Mouse (Mus musculus) limb, embryonic 12.5 days (tissue): ENCODE results near the gene Cabp4. TPM values are rescaled to one million over a fixed set of nuclear protein-coding genes. Genes with fewer than 3 reads are reported as not detected.

Source experiments
- ATAC-seq: fragments of 200-750 bp; cut with Nextera tagmentation; 2 replicates; pipeline ENCODE4 v1.8.0; 2017; ENCODE audit warnings: low read depth, moderate TSS enrichment; ENCODE audit not compliant: insufficient number of reproducible peaks, insufficient read depth, low FRiP score, low TSS enrichment
- H3K27ac ChIP-seq: fragments of 300-500 bp; sonication (generic); 2 replicates; pipeline ENCODE4 v1.5.1; 2016; ENCODE audit warnings: mild to moderate bottlenecking, moderate library complexity
- H3K27me3 ChIP-seq: fragments of 300-500 bp; sonication (generic); 2 replicates; pipeline ENCODE4 v1.6.1; 2016; ENCODE audit warnings: mild to moderate bottlenecking, moderate library complexity
- H3K36me3 ChIP-seq: fragments of 300-500 bp; sonication (generic); 2 replicates; pipeline ENCODE4 v1.6.1; 2016; ENCODE audit warnings: mild to moderate bottlenecking, moderate library complexity
- H3K4me1 ChIP-seq: fragments of 300-500 bp; sonication (generic); replicated peaks from 2 replicates; pipeline ENCODE4 v1.6.1; 2016
- H3K4me2 ChIP-seq: fragments of 300-500 bp; sonication (generic); 2 replicates; pipeline ENCODE4 v1.6.1; 2016; ENCODE audit warnings: mild to moderate bottlenecking, moderate library complexity
- H3K4me3 ChIP-seq: fragments of 300-500 bp; sonication (generic); replicated peaks from 2 replicates; pipeline ENCODE4 v1.5.1; 2016; ENCODE audit warnings: mild to moderate bottlenecking
- H3K9ac ChIP-seq: fragments of 300-500 bp; sonication (generic); replicated peaks from 2 replicates; pipeline ENCODE4 v1.6.1; 2016; ENCODE audit warnings: mild to moderate bottlenecking, moderate library complexity
- H3K9me3 ChIP-seq: fragments of 300-500 bp; sonication (generic); 2 replicates; pipeline ENCODE4 v1.6.1; 2016; ENCODE audit warnings: mild to moderate bottlenecking, moderate library complexity
- WGBS: fragments of 180-500 bp; shearing (Covaris S2); methylation state at CpG from one replicate; pipeline ENCODE4 v1.1.7; 2016; 5-methylcytosine and 5-hydroxymethylcytosine counted together
- polyA plus RNA-seq: library from polyadenylated mRNA; unstranded; fragments of >200 nt; fragmentation: Nextera tagmentation; extraction: Ambion mirVana; gene quantifications from 2 replicates; pipeline ENCODE4 v1.2.1, GENCODE M21; 2016

The Cabp4 gene
- polyA plus RNA-seq, 1 experiment from 2014 or later = 0.14 TPM

- Histone ChIP-seq H3K4me1 (peaks cover 7% of the 10 kb centered on the region), H3K9me3 (no peaks in the 10 kb centered on the region), H3K9ac (peak overlapping the region; percentile 52), H3K4me3 (peak overlapping the region; percentile 69), H3K36me3 (peaks cover 31% of the 10 kb centered on the region), H3K4me2 (peak overlapping the region; percentile 93), H3K27me3 (no peaks in the 10 kb centered on the region), H3K27ac (peak overlapping the region; percentile 74)
- 40% methylated on average over 4 of the region's 4 CpGs for WGBS
- peak; percentile 18; the same call in 1 of the 2 replicates for ATAC-seq
Observed at GRCm38 (mm10) chr19:4163543-4163887, 19.7 kb upstream of the Cabp4 start.

GRCm38 (mm10) chr19:4162646-4163542 lies 19.1 kb upstream of the Cabp4 start, which contains the start of gene Rps6kb2:
Gene Rps6kb2, minus strand, starts transcription at chr19:4163354.
- Histone ChIP-seq H3K9me3 (no peaks in the 10 kb centered on the region), H3K27ac (peak within 1 kb of the TSS; percentile 74), H3K4me3 (peak within 1 kb of the TSS; percentile 69), H3K4me1 (peaks cover 7% of the 10 kb centered on the region), H3K36me3 (peaks cover 38% of the 10 kb centered on the region), H3K27me3 (no peaks in the 10 kb centered on the region), H3K9ac (peak within 1 kb of the TSS; percentile 81), H3K4me2 (peak within 1 kb of the TSS; percentile 93)
- WGBS = 6% methylated on average over 42 of the region's 42 CpGs
- peak; percentile 75 for ATAC-seq

- no peaks in the 10 kb centered on the region for H3K9me3 ChIP-seq
- H3K4me3 ChIP-seq = no peak overlapping the region
- WGBS = 94% methylated on average over 8 of the region's 8 CpGs
- no peak overlapping the region for H3K4me2 ChIP-seq
- no peak overlapping the region for H3K27ac ChIP-seq
- H3K36me3 ChIP-seq = peaks cover 67% of the 10 kb centered on the region
- H3K9ac ChIP-seq = no peak overlapping the region
- H3K4me1 ChIP-seq = peaks cover 7% of the 10 kb centered on the region
- no peak for ATAC-seq
- H3K27me3 ChIP-seq = no peaks in the 10 kb centered on the region
Observed at GRCm38 (mm10) chr19:4159049-4159448, 15.2 kb upstream of the Cabp4 start.

GRCm38 (mm10) chr19:4156771-4157170 lies 12.9 kb upstream of the Cabp4 start:
- Histone ChIP-seq H3K9me3 (no peaks in the 10 kb centered on the region), H3K4me3 (no peak overlapping the region), H3K4me1 (no peaks in the 10 kb centered on the region), H3K27ac (no peak overlapping the region), H3K27me3 (no peaks in the 10 kb centered on the region), H3K9ac (no peak overlapping the region), H3K4me2 (no peak overlapping the region), H3K36me3 (peaks cover 85% of the 10 kb centered on the region)
- WGBS = 91% methylated on average over 12 of the region's 12 CpGs
- ATAC-seq = no peak

GRCm38 (mm10) chr19:4156073-4156579 lies 12.3 kb upstream of the Cabp4 start:
- no peak for ATAC-seq
- H3K27ac ChIP-seq = no peak overlapping the region
- H3K9me3 ChIP-seq = no peaks in the 10 kb centered on the region
- H3K36me3 ChIP-seq = peaks cover 85% of the 10 kb centered on the region
- no peaks in the 10 kb centered on the region for H3K27me3 ChIP-seq
- WGBS = 78% methylated on average over 20 of the region's 20 CpGs
- H3K4me1 ChIP-seq = no peaks in the 10 kb centered on the region
- H3K9ac ChIP-seq = 0 out of 2 replicates have a peak overlapping the region, but pooled peaks have one; percentile 27
- H3K4me3 ChIP-seq = no peak overlapping the region
- H3K4me2 ChIP-seq = no peak overlapping the region

GRCm38 (mm10) chr19:4155223-4156072 lies 11.6 kb upstream of the Cabp4 start:
- H3K4me2 ChIP-seq = no peak overlapping the region
- no peak for ATAC-seq
- no peaks in the 10 kb centered on the region for H3K9me3 ChIP-seq
- H3K9ac ChIP-seq = peak overlapping the region; percentile 42; the same call in 1 of the 2 replicates
- H3K4me1 ChIP-seq = no peaks in the 10 kb centered on the region
- H3K4me3 ChIP-seq = no peak overlapping the region
- no peak overlapping the region for H3K27ac ChIP-seq
- peaks cover 86% of the 10 kb centered on the region for H3K36me3 ChIP-seq
- 85% methylated on average over 6 of the region's 6 CpGs for WGBS
- H3K27me3 ChIP-seq = no peaks in the 10 kb centered on the region

- H3K9me3 ChIP-seq = no peaks in the 10 kb centered on the region
- peaks cover 86% of the 10 kb centered on the region for H3K36me3 ChIP-seq
- no peak overlapping the region for H3K4me2 ChIP-seq
- no peak overlapping the region for H3K27ac ChIP-seq
- WGBS = 81% methylated on average over 13 of the region's 13 CpGs
- peaks cover 3% of the 10 kb centered on the region for H3K4me1 ChIP-seq
- H3K27me3 ChIP-seq = no peaks in the 10 kb centered on the region
- H3K4me3 ChIP-seq = no peak overlapping the region
- 0 out of 2 replicates have a peak, but pooled peaks have one; percentile 14 for ATAC-seq
- H3K9ac ChIP-seq = peak overlapping the region; percentile 42; the same call in 1 of the 2 replicates
Observed at GRCm38 (mm10) chr19:4154437-4155222, 10.8 kb upstream of the Cabp4 start.

- Histone ChIP-seq H3K4me3 (no peak within 1 kb of the TSS), H3K4me1 (peaks cover 12% of the 10 kb centered on the region), H3K36me3 (peaks cover 72% of the 10 kb centered on the region), H3K27ac (no peak within 1 kb of the TSS), H3K9ac (0 out of 2 replicates have a peak within 1 kb of the TSS, but pooled peaks have one; percentile 18), H3K27me3 (no peaks in the 10 kb centered on the region), H3K9me3 (no peaks in the 10 kb centered on the region), H3K4me2 (no peak within 1 kb of the TSS)
- no peak for ATAC-seq
- WGBS = 68% methylated on average over 11 of the region's 11 CpGs
Observed at GRCm38 (mm10) chr19:4153232-4153654, 9.4 kb upstream of the Cabp4 start, which contains the start of gene Ptprcap. Gene Ptprcap, plus strand, starts transcription at chr19:4153604.

GRCm38 (mm10) chr19:4152445-4153231 lies 8.8 kb upstream of the Cabp4 start:
- H3K4me3 ChIP-seq = no peak overlapping the region
- 85% methylated on average over 8 of the region's 8 CpGs for WGBS
- ATAC-seq = no peak
- no peak overlapping the region for H3K4me2 ChIP-seq
- peaks cover 66% of the 10 kb centered on the region for H3K36me3 ChIP-seq
- H3K9ac ChIP-seq = 0 out of 2 replicates have a peak overlapping the region, but pooled peaks have one; percentile 18
- H3K4me1 ChIP-seq = peaks cover 18% of the 10 kb centered on the region
- no peaks in the 10 kb centered on the region for H3K27me3 ChIP-seq
- no peak overlapping the region for H3K27ac ChIP-seq
- H3K9me3 ChIP-seq = no peaks in the 10 kb centered on the region

GRCm38 (mm10) chr19:4151898-4152297 lies 8.1 kb upstream of the Cabp4 start:
- Histone ChIP-seq H3K4me1 (peaks cover 18% of the 10 kb centered on the region), H3K9me3 (no peaks in the 10 kb centered on the region), H3K36me3 (peaks cover 58% of the 10 kb centered on the region), H3K4me3 (no peak overlapping the region), H3K9ac (no peak overlapping the region), H3K27ac (no peak overlapping the region), H3K4me2 (no peak overlapping the region), H3K27me3 (no peaks in the 10 kb centered on the region)
- ATAC-seq = no peak
- WGBS = 90% methylated on average over 5 of the region's 5 CpGs
